Comparison of ENCODE assay signal across 8 mouse cellular contexts in genomic region chr4:48279498-48280134, GRCm38 (mm10). TPM values are rescaled to one million over a fixed set of nuclear protein-coding genes. Genes with fewer than 3 reads are reported as not detected.
DNase-seq lines count a peak whose midpoint lies in the region; ATAC-seq and TF ChIP-seq lines count a peak whose summit lies in the region.

Gene Erp44 (minus strand): TSS chr4:48279558.
Gene Invs (plus strand): TSS chr4:48279760.

- no peak for TF ChIP-seq CTCF in Patski (IDR thresholded peaks at IDR 0.05)

- WGBS in hindbrain, embryonic 13.5 days = under 1% methylated on average over 41 of the region's 41 CpGs

- peaks cover 12% of the 10 kb centered on the region for H3K4me1 ChIP-seq in hindbrain, embryonic 13.5 days (replicated peaks)

- DNase-seq in Patski (ENCODE audit: low read depth, low spot score) = peak; percentile 96
- peak; percentile 93 to 95 for DNase-seq in cerebellum, postnatal 14 days
- peak; percentile 93 to 94 for DNase-seq in frontal cortex, postnatal 14 days (ENCODE audit: low spot score in 2 of 2)
- DNase-seq in layer of hippocampus, postnatal 25 days (ENCODE audit: extremely low spot score in 1 of 2, low spot score in 1 of 2) = peak; percentile 73 to 85
- peak; percentile 98 for DNase-seq in lung, postnatal 25 days (ENCODE audit: low spot score)
- peak; percentile 98 for DNase-seq in retina, embryonic 14.5 days (ENCODE audit: low spot score)
- DNase-seq in thymus, postnatal 4 days = peak; percentile 90

- H3K4me3 ChIP-seq in hindbrain, embryonic 13.5 days = peak within 1 kb of the TSS; percentile 98

- no peaks in the 10 kb centered on the region for H3K27me3 ChIP-seq in Patski
- no peaks in the 10 kb centered on the region for H3K27me3 ChIP-seq in hindbrain, embryonic 13.5 days

- H3K9ac ChIP-seq in hindbrain, embryonic 13.5 days = peak within 1 kb of the TSS; percentile 91

- ATAC-seq in Patski = peak; percentile 100
- peak; percentile 100 for ATAC-seq in hindbrain, embryonic 13.5 days (ENCODE audit: low FRiP score)

- CTCF ChIA-PET in Patski (lab: Charles Lee) = interaction anchor here (2.0 kb wide), 1 partner anchor 25 kb away, joined by 4 read pairs; no protein-coding TSS in a partner anchor

- peak within 1 kb of the TSS; percentile 85 for H3K27ac ChIP-seq in hindbrain, embryonic 13.5 days

- no peaks in the 10 kb centered on the region for H3K9me3 ChIP-seq in hindbrain, embryonic 13.5 days

- in situ Hi-C loops in Patski (cut with MboI; ENCODE audit: low pct_unique_long_range_greater_than_20kb) = no loop called here

- no peaks in the 10 kb centered on the region for H3K36me3 ChIP-seq in hindbrain, embryonic 13.5 days

- POLR2A ChIA-PET in Patski (lab: Charles Lee) = no interaction called here

- peak within 1 kb of the TSS; percentile 95 for H3K4me2 ChIP-seq in hindbrain, embryonic 13.5 days

RNA-seq across cellular contexts. Expression of gene Erp44, which starts in this region (rescaled TPM):
- polyA plus RNA-seq in Patski (2021) = 41.4 TPM
- polyA plus RNA-seq in hindbrain, embryonic 13.5 days (2015; fragmentation: Nextera tagmentation; extraction: Ambion mirVana) = 66.1 and 66.3 TPM in 2 replicates
- 10 to 100 TPM; 32.3 to 33.5 TPM for total RNA-seq in layer of hippocampus, postnatal 25 days (2021)

RNA-seq across cellular contexts. Expression of gene Invs, which starts in this region (rescaled TPM):
- 9.3 TPM for polyA plus RNA-seq in Patski (2021)
- 6.8 and 8.6 TPM in 2 replicates for polyA plus RNA-seq in hindbrain, embryonic 13.5 days (2015; fragmentation: Nextera tagmentation; extraction: Ambion mirVana)
- total RNA-seq in layer of hippocampus, postnatal 25 days (2021) = 10 to 100 TPM; 10.3 to 14.4 TPM

Comparison
In these comparisons a context has a peak if more than half of its experiments do, and no peak if none do; other contexts are left out.
1. Peak in every context shown above with its lines: DNase-seq, ATAC-seq, H3K4me3 ChIP-seq and H3K27ac ChIP-seq.